Mouse (Mus musculus) left cerebral cortex, postnatal 25 days (tissue): ENCODE measurements around the gene Cyp39a1. TPM values are rescaled to one million over a fixed set of nuclear protein-coding genes. Genes with fewer than 3 reads are reported as not detected.

ENCODE experiments used
- DNase-seq, 2 experiments: peaks; one replicate each; pipeline ENCODE4 v3.0.0; 2022; ENCODE audit warnings: low spot score in 2 of 2, mixed read lengths in 1 of 2
- intact Hi-C: fragments of 180-260 bp; cut with DNase I; formaldehyde crosslinking; loops from one replicate; pipeline ENCODE4 v1.15.1; 2025
- total RNA-seq, 2 experiments: library from RNA; stranded (reverse); gene quantifications; 2 replicates each; pipeline ENCODE4 v1.2.3; 2021

The Cyp39a1 gene
- total RNA-seq, 2 experiments from 2014 or later: 1.8 TPM

GRCm38 (mm10) chr17:43751146-43751545 is 83.9 kb downstream of the Cyp39a1 start:
- DNase-seq: peak in 1 of 2 experiments; percentile 91
- intact Hi-C loops: loop anchor here (1.0 kb wide), 1 partner anchor 40 kb away; no protein-coding TSS in a partner anchor

- intact Hi-C loops: no loop called here
- no peak for DNase-seq
Measured at GRCm38 (mm10) chr17:43752811-43753210, 85.6 kb downstream of the Cyp39a1 start.

- DNase-seq: no peak
- intact Hi-C loops: no loop called here
Measured at GRCm38 (mm10) chr17:43754687-43755086, 87.5 kb downstream of the Cyp39a1 start.

GRCm38 (mm10) chr17:43758607-43759259 is 91.5 kb downstream of the Cyp39a1 start:
- intact Hi-C loops: no loop called here
- no peak for DNase-seq

GRCm38 (mm10) chr17:43784531-43784930 is 117.3 kb downstream of the Cyp39a1 start:
- no peak for DNase-seq
- intact Hi-C loops: no loop called here

DNA sequence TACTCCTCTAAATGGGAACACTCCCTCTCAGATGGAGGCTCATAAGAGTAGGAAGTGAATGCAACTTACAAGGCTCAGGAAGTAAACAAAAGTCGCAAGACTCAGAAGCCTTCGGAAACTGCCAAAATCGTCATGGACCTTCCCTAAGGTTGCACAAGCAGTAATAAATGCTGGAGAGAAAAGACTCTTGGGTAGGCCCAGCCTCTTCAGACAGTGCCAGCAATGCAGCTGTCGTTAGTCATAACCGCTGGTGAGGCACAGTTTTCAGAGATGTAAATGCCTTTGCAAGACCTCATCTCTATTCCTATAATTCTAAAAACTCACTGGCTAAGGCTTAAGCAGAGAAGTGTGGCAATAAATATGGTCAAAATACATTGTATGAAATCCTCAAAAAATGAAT is 121.0 kb downstream of the Cyp39a1 start:
- no peak for DNase-seq
- intact Hi-C loops: no loop called here

GRCm38 (mm10) chr17:43789376-43789775 is 122.2 kb downstream of the Cyp39a1 start:
- intact Hi-C loops: no loop called here
- DNase-seq: no peak

- intact Hi-C loops: no loop called here
- DNase-seq: peak in 1 of 2 experiments; percentile 70
Measured at GRCm38 (mm10) chr17:43791751-43792150, 124.5 kb downstream of the Cyp39a1 start.

GRCm38 (mm10) chr17:43794731-43795280 is 127.6 kb downstream of the Cyp39a1 start:
- no peak for DNase-seq
- intact Hi-C loops: no loop called here

Other genes with a start within 250 kb of the Cyp39a1 start
- not detected for gene Mep1a, start 164.6 kb upstream of the Cyp39a1 start, total RNA-seq
- under 1 TPM in 1 of 2 experiments, not detected in 1; 0.25 TPM for gene Ankrd66, start 123.8 kb upstream of the Cyp39a1 start, total RNA-seq
- 10 to 100 TPM; 76.0 to 79.6 TPM for gene Pla2g7, start 99.3 kb upstream of the Cyp39a1 start, total RNA-seq
- under 1 TPM; 0.25 to 0.50 TPM for gene Tdrd6, start 37.1 kb upstream of the Cyp39a1 start, total RNA-seq
- gene Slc25a27, start 211 bp upstream of the Cyp39a1 start, total RNA-seq: 10 to 100 TPM; 42.8 to 47.8 TPM
- gene Rcan2, start 133.9 kb downstream of the Cyp39a1 start, total RNA-seq: 100 to 1,000 TPM; 171 to 178 TPM